Mouse (Mus musculus) midbrain, embryonic 16.5 days (tissue): ENCODE results near the gene Capn8. TPM values are rescaled to one million over a fixed set of nuclear protein-coding genes. Genes with fewer than 3 reads are reported as not detected.

Experiments
- ATAC-seq: fragments of 200-750 bp; cut with Nextera tagmentation; 2 replicates; pipeline ENCODE4 v1.8.0; 2017; ENCODE audit warnings: moderate TSS enrichment
- H3K27ac ChIP-seq: fragments of 300-500 bp; sonication (generic); 2 replicates; pipeline ENCODE4 v1.5.1; 2014; ENCODE audit warnings: mild to moderate bottlenecking, low read length, mixed read lengths
- H3K27me3 ChIP-seq: fragments of 300-500 bp; sonication (generic); 2 replicates; pipeline ENCODE4 v1.6.1; 2014; ENCODE audit warnings: low read depth, low read length, mixed read lengths; ENCODE audit not compliant: control insufficient read depth, insufficient read depth
- H3K36me3 ChIP-seq: fragments of 300-500 bp; sonication (generic); 2 replicates; pipeline ENCODE4 v1.6.1; 2014; ENCODE audit warnings: mild to moderate bottlenecking, low read length, moderate library complexity, mixed read lengths; ENCODE audit not compliant: control insufficient read depth, insufficient read depth
- H3K4me1 ChIP-seq: fragments of 300-500 bp; sonication (generic); 2 replicates; pipeline ENCODE4 v1.6.1; 2014; ENCODE audit warnings: mild to moderate bottlenecking, low read length, mixed read lengths; ENCODE audit not compliant: control insufficient read depth, insufficient read depth
- H3K4me2 ChIP-seq: fragments of 300-500 bp; sonication (generic); 2 replicates; pipeline ENCODE4 v1.6.1; 2014; ENCODE audit warnings: mild to moderate bottlenecking, low read length, mixed read lengths
- H3K4me3 ChIP-seq: fragments of 300-500 bp; sonication (generic); 2 replicates; pipeline ENCODE4 v1.5.1; 2014; ENCODE audit warnings: low read depth, mild to moderate bottlenecking, low read length, moderate library complexity, mixed read lengths
- H3K9ac ChIP-seq: fragments of 300-500 bp; sonication (generic); 2 replicates; pipeline ENCODE4 v1.6.1; 2014; ENCODE audit warnings: low read depth, low read length, mixed read lengths
- H3K9me3 ChIP-seq: fragments of 300-500 bp; sonication (generic); replicated peaks from 2 replicates; pipeline ENCODE4 v1.6.1; 2014; ENCODE audit warnings: mild to moderate bottlenecking, low read length, mixed read lengths; ENCODE audit not compliant: control insufficient read depth, poor library complexity, severe bottlenecking
- WGBS: fragments of 180-500 bp; shearing (Covaris S2); extraction: QIAGEN DNeasy Blood & Tissue Kit; methylation state at CpG from one replicate; pipeline ENCODE4 v1.1.7; 2014; 5-methylcytosine and 5-hydroxymethylcytosine counted together
- polyA plus RNA-seq: library from polyadenylated mRNA; unstranded; fragments of >200 nt; fragmentation: Nextera tagmentation; extraction: Ambion mirVana; gene quantifications from 2 replicates; pipeline ENCODE4 v1.2.1, GENCODE M21; 2015

The Capn8 gene
- polyA plus RNA-seq, 1 experiment from 2014 or later = 0.21 TPM

DNA sequence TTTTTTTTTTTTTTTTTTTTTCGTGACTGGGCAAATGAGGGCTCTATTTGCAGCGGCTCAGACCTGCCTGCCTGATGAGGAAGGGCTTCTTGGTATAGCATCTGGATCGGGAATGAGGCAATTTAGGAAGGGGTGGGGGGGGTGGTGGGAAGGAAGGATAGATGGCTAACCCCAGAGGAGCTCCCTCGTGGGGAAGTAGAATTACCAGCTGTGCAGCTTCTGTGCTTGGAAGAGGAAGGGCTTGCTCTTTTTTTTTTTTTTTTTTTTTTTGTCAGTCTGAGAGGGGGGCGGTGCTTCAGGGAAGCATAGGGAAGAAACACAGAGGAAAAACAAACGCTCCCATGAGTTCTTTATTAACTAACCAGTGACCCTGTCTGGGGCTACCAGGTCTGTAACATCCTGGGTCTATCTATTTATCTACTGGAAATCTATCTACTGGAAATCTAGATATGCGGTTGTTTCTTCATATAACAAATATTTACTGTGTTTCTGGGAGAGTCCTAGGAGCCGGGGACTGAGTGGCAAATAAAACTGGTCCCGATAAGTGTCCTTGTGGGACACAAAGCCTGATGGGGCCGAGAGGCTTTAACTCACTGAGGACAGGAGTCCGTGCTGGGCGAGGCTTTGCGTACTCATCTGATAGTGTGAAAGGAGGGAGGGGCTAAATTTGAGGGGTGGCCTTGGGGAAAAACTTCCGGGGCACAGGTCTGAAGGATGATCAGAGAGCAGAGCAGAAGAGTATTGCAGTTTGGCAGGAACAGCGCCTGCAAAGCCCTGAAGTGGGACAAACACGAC, 2.0 kb upstream of the Capn8 start:
- no peak overlapping the region for H3K27ac ChIP-seq
- no peak overlapping the region for H3K4me3 ChIP-seq
- H3K4me2 ChIP-seq = peak overlapping the region; percentile 28; the same call in 1 of the 2 replicates
- no peaks in the 10 kb centered on the region for H3K36me3 ChIP-seq
- 42% methylated on average over 16 of the region's 16 CpGs for WGBS
- no peak overlapping the region for H3K9ac ChIP-seq
- H3K9me3 ChIP-seq = no peaks in the 10 kb centered on the region
- ATAC-seq = no peak
- H3K27me3 ChIP-seq = no peaks in the 10 kb centered on the region
- H3K4me1 ChIP-seq = peaks cover 9% of the 10 kb centered on the region

GRCm38 (mm10) chr1:182565351-182565835, 586 bp downstream of the Capn8 start:
- WGBS = 87% methylated on average over 6 of the region's 6 CpGs
- H3K36me3 ChIP-seq = no peaks in the 10 kb centered on the region
- H3K9ac ChIP-seq = no peak overlapping the region
- H3K4me3 ChIP-seq = no peak overlapping the region
- H3K4me2 ChIP-seq = no peak overlapping the region
- no peaks in the 10 kb centered on the region for H3K9me3 ChIP-seq
- ATAC-seq = no peak
- no peaks in the 10 kb centered on the region for H3K27me3 ChIP-seq
- no peak overlapping the region for H3K27ac ChIP-seq
- H3K4me1 ChIP-seq = peaks cover 9% of the 10 kb centered on the region

GRCm38 (mm10) chr1:182571148-182571547, 6.3 kb downstream of the Capn8 start:
- no peaks in the 10 kb centered on the region for H3K27me3 ChIP-seq
- peaks cover 13% of the 10 kb centered on the region for H3K4me1 ChIP-seq
- no peak overlapping the region for H3K9ac ChIP-seq
- no peak overlapping the region for H3K4me2 ChIP-seq
- no peaks in the 10 kb centered on the region for H3K36me3 ChIP-seq
- no peak overlapping the region for H3K4me3 ChIP-seq
- 75% methylated on average over 3 of the region's 3 CpGs for WGBS
- H3K9me3 ChIP-seq = no peaks in the 10 kb centered on the region
- H3K27ac ChIP-seq = no peak overlapping the region
- no peak for ATAC-seq

GRCm38 (mm10) chr1:182571973-182572372, 7.2 kb downstream of the Capn8 start:
- H3K4me2 ChIP-seq = no peak overlapping the region
- WGBS = 63% methylated on average over 11 of the region's 11 CpGs
- H3K4me1 ChIP-seq = peaks cover 13% of the 10 kb centered on the region

GRCm38 (mm10) chr1:182573856-182574665, 9.3 kb downstream of the Capn8 start:
- peak; percentile 69; the same call in 1 of the 2 replicates for ATAC-seq
- WGBS = 3% methylated on average over 8 of the region's 8 CpGs

More at GRCm38 (mm10) chr1:182571973-182572372, 7.2 kb downstream of the Capn8 start:
- Histone ChIP-seq H3K36me3 (no peaks in the 10 kb centered on the region), H3K9ac (no peak overlapping the region), H3K9me3 (no peaks in the 10 kb centered on the region), H3K27ac (no peak overlapping the region), H3K4me3 (no peak overlapping the region), H3K27me3 (no peaks in the 10 kb centered on the region)
- no peak for ATAC-seq

GRCm38 (mm10) chr1:182574666-182575049, 9.9 kb downstream of the Capn8 start:
- peak overlapping the region; percentile 58 for H3K27ac ChIP-seq
- H3K4me1 ChIP-seq = peaks cover 13% of the 10 kb centered on the region
- no peaks in the 10 kb centered on the region for H3K9me3 ChIP-seq
- no peaks in the 10 kb centered on the region for H3K27me3 ChIP-seq
- H3K9ac ChIP-seq = no peak overlapping the region
- no peak overlapping the region for H3K4me3 ChIP-seq
- no peak overlapping the region; the same call in 1 of the 2 replicates for H3K4me2 ChIP-seq
- WGBS = 27% methylated on average over 4 of the region's 4 CpGs
- H3K36me3 ChIP-seq = no peaks in the 10 kb centered on the region
- 0 out of 2 replicates have a peak, but pooled peaks have one; percentile 4 for ATAC-seq

More at GRCm38 (mm10) chr1:182573856-182574665, 9.3 kb downstream of the Capn8 start:
- Histone ChIP-seq H3K4me3 (no peak overlapping the region), H3K4me2 (no peak overlapping the region; the same call in 1 of the 2 replicates), H3K4me1 (peaks cover 13% of the 10 kb centered on the region), H3K27me3 (no peaks in the 10 kb centered on the region), H3K36me3 (no peaks in the 10 kb centered on the region), H3K9ac (no peak overlapping the region), H3K9me3 (no peaks in the 10 kb centered on the region), H3K27ac (peak overlapping the region; percentile 70)

- no peaks in the 10 kb centered on the region for H3K36me3 ChIP-seq
- no peak overlapping the region for H3K9ac ChIP-seq
- no peak overlapping the region for H3K4me3 ChIP-seq
- 82% methylated on average over 6 of the region's 6 CpGs for WGBS
- no peaks in the 10 kb centered on the region for H3K4me1 ChIP-seq
- H3K4me2 ChIP-seq = no peak overlapping the region
- H3K27me3 ChIP-seq = no peaks in the 10 kb centered on the region
- ATAC-seq = no peak
- H3K9me3 ChIP-seq = no peaks in the 10 kb centered on the region
- no peak overlapping the region for H3K27ac ChIP-seq
Measured at GRCm38 (mm10) chr1:182584169-182584568, 19.4 kb downstream of the Capn8 start.

GRCm38 (mm10) chr1:182585162-182585840, 20.5 kb downstream of the Capn8 start:
- Histone ChIP-seq H3K9me3 (no peaks in the 10 kb centered on the region), H3K4me1 (no peaks in the 10 kb centered on the region), H3K9ac (no peak overlapping the region; the same call in 1 of the 2 replicates), H3K4me2 (peak overlapping the region; percentile 34; the same call in 1 of the 2 replicates), H3K36me3 (no peaks in the 10 kb centered on the region), H3K4me3 (no peak overlapping the region), H3K27ac (no peak overlapping the region), H3K27me3 (no peaks in the 10 kb centered on the region)
- no peak for ATAC-seq
- 23% methylated on average over 16 of the region's 16 CpGs for WGBS
